Mouse (Mus musculus): ENCODE measurements at regions not wholly inside any gene's neighbourhood (a gene's known extent, or its start where the extent isn't known, plus 50 kb on each side); places are given as distances from the start of the nearest gene placed in this dataset.

DNA sequence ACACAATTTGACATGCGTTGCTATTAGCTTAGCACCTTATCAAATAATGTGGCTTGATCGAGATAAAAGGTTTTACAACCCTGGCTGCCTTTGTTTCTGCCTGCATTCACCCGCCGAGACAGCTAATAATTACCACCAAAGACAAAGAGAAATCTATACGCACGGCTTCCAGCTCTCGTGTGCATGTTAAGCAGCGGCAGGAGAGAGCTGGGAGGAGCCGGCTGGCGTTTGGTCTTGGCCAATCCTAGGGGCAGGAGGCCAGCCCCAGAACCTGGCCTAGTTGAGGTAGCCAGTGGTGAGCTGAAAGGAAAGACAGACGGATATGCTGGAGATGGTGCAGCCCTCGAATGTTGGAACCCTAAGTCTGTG, 164.0 kb downstream of the Rps24 start:
- 75% methylated on average over 12 of the region's 12 CpGs for WGBS
- Histone ChIP-seq H3K9ac (ENCODE audit: low read length) (no peak overlapping the region), H3K27me3 (ENCODE audit: control insufficient read depth, insufficient read depth, low read length) (no peaks in the 10 kb centered on the region), H3K4me3 (ENCODE audit: low read depth, low read length) (no peak overlapping the region), H3K36me3 (ENCODE audit: control insufficient read depth, insufficient read depth, low read length) (no peaks in the 10 kb centered on the region), H3K9me3 (ENCODE audit: control insufficient read depth, low read length) (no peaks in the 10 kb centered on the region), H3K4me1 (ENCODE audit: control insufficient read depth, insufficient read depth, low read length) (peaks cover 2% of the 10 kb centered on the region; the same call in 1 of the 2 replicates), H3K27ac (ENCODE audit: low read depth, low read length) (peak overlapping the region; percentile 45), H3K4me2 (no peak overlapping the region)
- DNase-seq (ENCODE audit: low spot score, missing footprints) (no peak), ATAC-seq (ENCODE audit: low FRiP score) (no peak)

DNA sequence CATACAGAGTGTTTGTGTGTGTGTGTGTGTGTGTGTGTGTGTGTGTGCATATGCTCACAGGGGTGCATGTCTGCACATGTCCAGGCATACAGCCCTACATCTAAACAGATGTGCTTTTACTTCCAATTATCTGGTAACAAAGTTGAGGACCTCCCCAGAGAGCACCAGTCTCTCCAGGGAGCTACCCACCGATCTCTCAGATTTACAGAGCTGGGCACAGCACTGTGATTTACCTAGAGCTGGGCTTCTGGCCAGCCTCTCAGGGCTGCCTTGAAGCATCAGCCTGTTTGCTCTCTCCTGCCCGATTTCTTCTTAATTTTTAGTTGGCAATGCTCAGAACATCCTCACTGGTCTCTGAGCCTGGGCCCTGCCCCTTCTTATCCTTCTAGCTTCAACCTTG, 165.7 kb downstream of the Rps24 start:
- H3K9me3 ChIP-seq (ENCODE audit: control insufficient read depth, low read length) = no peaks in the 10 kb centered on the region
- H3K4me1 ChIP-seq (ENCODE audit: control insufficient read depth, insufficient read depth, low read length) = peaks cover 2% of the 10 kb centered on the region; the same call in 1 of the 2 replicates
- no peaks in the 10 kb centered on the region for H3K36me3 ChIP-seq (ENCODE audit: control insufficient read depth, insufficient read depth, low read length)
- no peak for ATAC-seq (ENCODE audit: low FRiP score)
- H3K4me2 ChIP-seq = no peak overlapping the region
- 71% methylated on average over 2 of the region's 2 CpGs for WGBS
- DNase-seq (ENCODE audit: low spot score, missing footprints) = no peak
- no peak overlapping the region for H3K27ac ChIP-seq (ENCODE audit: low read depth, low read length)
- H3K9ac ChIP-seq (ENCODE audit: low read length) = no peak overlapping the region
- H3K27me3 ChIP-seq (ENCODE audit: control insufficient read depth, insufficient read depth, low read length) = no peaks in the 10 kb centered on the region
- H3K4me3 ChIP-seq (ENCODE audit: low read depth, low read length) = no peak overlapping the region

DNA sequence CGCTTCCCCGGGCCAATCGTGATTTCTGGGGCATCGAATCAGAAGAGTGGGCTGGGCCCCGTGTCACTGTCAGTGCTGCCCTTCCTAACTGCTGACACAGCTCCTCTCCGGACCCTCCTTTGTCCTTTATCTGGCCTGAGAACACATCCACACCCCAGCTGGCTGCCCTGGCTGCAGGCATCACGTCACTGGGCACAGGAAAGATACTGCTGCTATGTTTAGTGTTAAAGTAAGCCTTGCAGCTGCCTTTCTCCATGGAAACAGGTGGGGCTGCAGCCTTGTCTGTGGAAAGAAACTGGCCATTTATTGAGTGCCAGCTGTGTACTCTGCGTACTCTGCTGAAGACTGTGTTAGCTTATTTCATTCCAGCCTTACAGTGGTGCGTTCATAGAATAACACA, 168.7 kb downstream of the Rps24 start:
- Histone ChIP-seq H3K9ac (ENCODE audit: low read length) (no peak overlapping the region), H3K4me2 (no peak overlapping the region), H3K36me3 (ENCODE audit: control insufficient read depth, insufficient read depth, low read length) (no peaks in the 10 kb centered on the region), H3K9me3 (ENCODE audit: control insufficient read depth, low read length) (no peaks in the 10 kb centered on the region), H3K27ac (ENCODE audit: low read depth, low read length) (no peak overlapping the region), H3K4me1 (ENCODE audit: control insufficient read depth, insufficient read depth, low read length) (peaks cover 2% of the 10 kb centered on the region; the same call in 1 of the 2 replicates), H3K27me3 (ENCODE audit: control insufficient read depth, insufficient read depth, low read length) (no peaks in the 10 kb centered on the region), H3K4me3 (ENCODE audit: low read depth, low read length) (no peak overlapping the region)
- ATAC-seq (ENCODE audit: low FRiP score) = no peak
- 71% methylated on average over 9 of the region's 9 CpGs for WGBS
- DNase-seq (ENCODE audit: low spot score, missing footprints) = no peak

DNA sequence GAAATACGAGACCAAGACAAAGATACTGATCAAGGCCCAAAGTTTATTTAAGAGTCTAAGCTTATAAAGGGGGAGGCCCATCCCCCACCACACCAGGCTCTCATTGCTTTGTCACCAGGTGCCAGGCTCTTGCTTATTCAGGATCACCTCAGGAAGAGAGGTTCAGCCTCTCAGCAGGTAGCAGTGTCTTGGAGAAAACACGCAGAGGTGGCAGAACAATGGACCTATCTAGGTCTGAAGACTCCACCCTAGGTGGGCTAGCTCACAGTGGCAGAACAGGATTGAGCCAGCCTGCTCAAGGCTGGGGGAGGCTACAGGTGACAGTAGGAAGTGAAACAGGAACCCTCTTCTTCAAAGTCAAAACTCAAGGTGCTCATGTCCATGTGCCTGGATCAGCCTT, 174.9 kb downstream of the Rps24 start:
- no peaks in the 10 kb centered on the region for H3K36me3 ChIP-seq (ENCODE audit: control insufficient read depth, insufficient read depth, low read length)
- ATAC-seq (ENCODE audit: low FRiP score) (no peak), DNase-seq (ENCODE audit: low spot score, missing footprints) (no peak)
- no peaks in the 10 kb centered on the region for H3K4me1 ChIP-seq (ENCODE audit: control insufficient read depth, insufficient read depth, low read length)
- H3K27ac ChIP-seq (ENCODE audit: low read depth, low read length) = no peak overlapping the region
- H3K9me3 ChIP-seq (ENCODE audit: control insufficient read depth, low read length) = no peaks in the 10 kb centered on the region
- no peaks in the 10 kb centered on the region for H3K27me3 ChIP-seq (ENCODE audit: control insufficient read depth, insufficient read depth, low read length)
- H3K4me2 ChIP-seq = no peak overlapping the region
- no peak overlapping the region for H3K4me3 ChIP-seq (ENCODE audit: low read depth, low read length)
- no peak overlapping the region for H3K9ac ChIP-seq (ENCODE audit: low read length)
- 56% methylated on average over 2 of the region's 2 CpGs for WGBS

DNA sequence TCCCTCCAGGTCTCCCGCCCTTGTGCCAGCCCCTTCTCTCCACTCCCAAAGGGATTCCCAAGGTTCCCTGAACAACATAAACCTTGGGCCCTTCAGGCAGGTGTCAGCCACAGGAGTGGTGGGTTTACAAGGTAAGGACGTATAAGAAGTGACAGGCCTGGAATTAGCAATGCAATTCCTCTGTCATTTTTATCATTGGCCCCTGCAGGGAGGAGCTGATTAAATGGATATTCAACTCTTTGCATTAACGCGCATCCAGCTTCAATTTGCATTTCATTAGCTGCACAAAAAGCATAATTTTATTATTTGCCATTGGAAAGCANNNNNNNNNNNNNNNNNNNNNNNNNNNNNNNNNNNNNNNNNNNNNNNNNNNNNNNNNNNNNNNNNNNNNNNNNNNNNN, 178.3 kb downstream of the Rps24 start:
- Histone ChIP-seq H3K9me3 (ENCODE audit: control insufficient read depth, low read length) (no peaks in the 10 kb centered on the region), H3K27ac (ENCODE audit: low read depth, low read length) (no peak overlapping the region), H3K4me3 (ENCODE audit: low read depth, low read length) (no peak overlapping the region), H3K4me1 (ENCODE audit: control insufficient read depth, insufficient read depth, low read length) (no peaks in the 10 kb centered on the region), H3K36me3 (ENCODE audit: control insufficient read depth, insufficient read depth, low read length) (no peaks in the 10 kb centered on the region), H3K27me3 (ENCODE audit: control insufficient read depth, insufficient read depth, low read length) (no peaks in the 10 kb centered on the region), H3K4me2 (no peak overlapping the region), H3K9ac (ENCODE audit: low read length) (no peak overlapping the region)
- 86% methylated on average over 4 of the region's 4 CpGs for WGBS
- DNase-seq (ENCODE audit: low spot score, missing footprints) (no peak), ATAC-seq (ENCODE audit: low FRiP score) (no peak)

Data from midbrain, embryonic 11.5 days (tissue).